Mouse (Mus musculus): ENCODE measurements at regions not wholly inside any gene's neighbourhood (a gene's known extent, or its start where the extent isn't known, plus 50 kb on each side); places are given as distances from the start of the nearest gene placed in this dataset.

DNA sequence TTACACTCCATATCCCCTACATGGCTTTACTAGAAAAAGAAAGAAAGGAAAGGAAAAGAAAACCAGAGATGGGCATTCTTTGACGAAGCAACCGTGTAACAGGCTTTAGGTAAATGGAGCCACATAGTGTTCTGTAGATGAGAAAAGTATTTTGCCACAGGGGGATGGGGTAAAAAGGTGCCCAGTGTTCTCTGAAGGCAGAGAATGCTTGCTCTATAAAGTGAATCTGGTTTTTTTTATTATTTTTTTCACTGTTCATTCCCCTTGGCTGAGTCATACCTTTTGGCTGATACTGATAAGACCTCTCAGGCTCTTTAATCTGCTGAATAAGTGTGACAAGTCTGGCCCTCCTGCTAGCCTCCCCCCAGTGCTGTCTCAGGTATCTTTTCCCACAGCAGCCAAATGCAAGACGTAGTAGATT is 153.3 kb upstream of the Ccdc122 start:
- peaks cover 25% of the 10 kb centered on the region for H3K4me1 ChIP-seq (replicated peaks)
- H3K36me3 ChIP-seq, result no peaks in the 10 kb centered on the region
- H3K9ac ChIP-seq (replicated peaks), result no peak overlapping the region
- H3K4me2 ChIP-seq, result peak overlapping the region; percentile 27
- WGBS, result 25% methylated on average over 3 of the region's 3 CpGs
- ATAC-seq (ENCODE audit: insufficient number of reproducible peaks, insufficient read depth, low FRiP score, low TSS enrichment, low read depth), result no peak
- peak overlapping the region; percentile 64; the same call in 1 of the 2 replicates for H3K27ac ChIP-seq
- no peak overlapping the region for H3K4me3 ChIP-seq (replicated peaks)
- no peaks in the 10 kb centered on the region for H3K27me3 ChIP-seq
- no peaks in the 10 kb centered on the region for H3K9me3 ChIP-seq

DNA sequence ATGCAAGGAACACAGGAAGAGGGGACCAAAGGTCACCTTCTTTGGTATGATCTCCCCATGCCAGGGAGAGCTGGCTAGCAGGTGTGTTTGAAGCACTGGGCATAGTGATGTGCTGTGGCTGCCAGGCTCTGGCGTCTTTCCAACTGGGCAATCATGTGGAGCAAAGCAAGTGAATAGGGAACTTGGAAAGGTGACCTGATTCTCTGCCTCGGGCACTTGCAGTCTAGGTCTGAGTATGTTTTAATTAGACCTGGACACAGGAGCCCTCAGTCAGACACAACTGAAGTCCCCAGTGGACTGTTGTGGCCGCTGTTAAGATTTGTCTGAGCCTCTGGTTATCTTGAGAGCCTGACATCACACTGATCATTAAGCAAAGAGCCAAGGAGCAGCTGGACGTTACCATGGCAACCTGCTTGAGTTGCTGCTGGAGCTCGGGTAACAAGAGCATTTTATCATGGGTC is 153.8 kb upstream of the Ccdc122 start:
- H3K27me3 ChIP-seq, result no peaks in the 10 kb centered on the region
- peak overlapping the region; percentile 64; the same call in 1 of the 2 replicates for H3K27ac ChIP-seq
- no peaks in the 10 kb centered on the region for H3K36me3 ChIP-seq
- H3K4me3 ChIP-seq (replicated peaks), result no peak overlapping the region
- peak overlapping the region; percentile 27 for H3K4me2 ChIP-seq
- peaks cover 21% of the 10 kb centered on the region for H3K4me1 ChIP-seq (replicated peaks)
- WGBS, result 11% methylated on average over 5 of the region's 5 CpGs
- no peaks in the 10 kb centered on the region for H3K9me3 ChIP-seq
- H3K9ac ChIP-seq (replicated peaks), result no peak overlapping the region
- ATAC-seq (ENCODE audit: insufficient number of reproducible peaks, insufficient read depth, low FRiP score, low TSS enrichment, low read depth), result no peak

DNA sequence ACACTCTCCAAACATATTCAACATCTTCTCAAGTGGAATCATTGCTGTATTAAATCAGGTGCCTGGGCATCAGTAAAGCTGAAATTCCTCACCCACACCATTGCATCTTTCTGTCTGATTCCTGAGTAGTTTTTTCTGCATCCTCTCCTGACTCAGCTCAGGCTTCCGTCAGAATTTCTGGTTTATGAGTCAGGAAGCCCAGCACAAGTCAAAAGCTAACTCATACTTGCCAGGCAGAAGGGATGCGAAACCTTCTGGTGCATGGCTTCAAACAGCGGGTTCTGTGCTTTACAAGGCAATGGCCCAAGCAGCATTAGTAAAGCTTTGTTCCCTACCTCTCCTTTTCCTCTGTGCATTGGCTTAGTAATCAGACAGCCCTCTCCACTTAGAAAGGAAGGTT is 155.7 kb upstream of the Ccdc122 start:
- 81% methylated on average over 3 of the region's 3 CpGs for WGBS
- Histone ChIP-seq H3K4me3 (replicated peaks) (no peak overlapping the region), H3K4me2 (no peak overlapping the region), H3K4me1 (replicated peaks) (peaks cover 27% of the 10 kb centered on the region), H3K27ac (no peak overlapping the region), H3K9ac (replicated peaks) (no peak overlapping the region), H3K36me3 (no peaks in the 10 kb centered on the region), H3K27me3 (no peaks in the 10 kb centered on the region), H3K9me3 (no peaks in the 10 kb centered on the region)
- ATAC-seq (ENCODE audit: insufficient number of reproducible peaks, insufficient read depth, low FRiP score, low TSS enrichment, low read depth), result no peak

DNA sequence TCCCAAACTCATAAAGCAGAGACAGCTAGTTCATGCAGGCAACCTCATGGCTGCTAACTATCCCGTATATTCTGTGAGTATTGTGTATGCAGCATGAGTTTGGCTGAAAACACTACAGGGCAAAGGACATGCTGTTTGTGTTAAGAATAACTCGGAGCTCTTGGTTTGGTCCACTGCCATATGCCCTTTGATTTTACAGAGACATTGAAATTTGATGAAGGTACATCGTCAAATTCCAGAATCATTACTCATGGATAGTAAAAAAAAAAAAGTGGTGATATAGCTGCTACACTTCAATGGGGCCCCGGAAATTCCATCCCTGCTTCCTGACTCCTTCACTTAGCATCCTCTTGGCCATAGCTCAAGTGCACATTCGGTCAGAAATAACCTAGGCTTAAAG is 159.3 kb upstream of the Ccdc122 start:
- Histone ChIP-seq H3K4me1 (replicated peaks) (peaks cover 37% of the 10 kb centered on the region), H3K27me3 (no peaks in the 10 kb centered on the region), H3K36me3 (no peaks in the 10 kb centered on the region), H3K9me3 (no peaks in the 10 kb centered on the region), H3K4me2 (no peak overlapping the region), H3K4me3 (replicated peaks) (no peak overlapping the region), H3K9ac (replicated peaks) (no peak overlapping the region), H3K27ac (no peak overlapping the region)
- WGBS, result 68% methylated on average over 5 of the region's 5 CpGs
- no peak for ATAC-seq (ENCODE audit: insufficient number of reproducible peaks, insufficient read depth, low FRiP score, low TSS enrichment, low read depth)

DNA sequence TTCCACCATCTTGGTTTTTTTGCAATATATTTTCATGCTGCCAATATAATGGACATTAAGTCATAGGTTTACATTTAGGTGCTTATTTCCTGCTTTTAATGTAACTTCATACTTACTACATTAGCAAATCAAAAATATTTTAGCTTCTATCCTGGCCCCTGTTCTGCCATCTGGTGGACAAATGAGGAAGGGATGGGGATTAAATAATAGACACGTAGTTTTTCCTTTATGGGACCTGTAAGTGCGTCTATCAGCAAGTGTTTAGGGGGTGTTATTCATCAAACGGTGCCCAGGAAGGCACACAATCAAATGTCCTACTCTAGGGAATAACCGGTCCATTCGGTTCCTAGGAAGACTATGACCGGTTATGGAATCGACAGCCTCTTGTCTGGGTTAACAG is 160.6 kb upstream of the Ccdc122 start:
- H3K36me3 ChIP-seq, result no peaks in the 10 kb centered on the region
- no peaks in the 10 kb centered on the region for H3K9me3 ChIP-seq
- peak overlapping the region; percentile 83 for H3K27ac ChIP-seq
- H3K9ac ChIP-seq (replicated peaks), result no peak overlapping the region
- H3K4me2 ChIP-seq, result no peak overlapping the region
- H3K4me1 ChIP-seq (replicated peaks), result peaks cover 32% of the 10 kb centered on the region
- ATAC-seq (ENCODE audit: insufficient number of reproducible peaks, insufficient read depth, low FRiP score, low TSS enrichment, low read depth), result no peak
- no peaks in the 10 kb centered on the region for H3K27me3 ChIP-seq
- WGBS, result 52% methylated on average over 7 of the region's 7 CpGs
- H3K4me3 ChIP-seq (replicated peaks), result no peak overlapping the region

DNA sequence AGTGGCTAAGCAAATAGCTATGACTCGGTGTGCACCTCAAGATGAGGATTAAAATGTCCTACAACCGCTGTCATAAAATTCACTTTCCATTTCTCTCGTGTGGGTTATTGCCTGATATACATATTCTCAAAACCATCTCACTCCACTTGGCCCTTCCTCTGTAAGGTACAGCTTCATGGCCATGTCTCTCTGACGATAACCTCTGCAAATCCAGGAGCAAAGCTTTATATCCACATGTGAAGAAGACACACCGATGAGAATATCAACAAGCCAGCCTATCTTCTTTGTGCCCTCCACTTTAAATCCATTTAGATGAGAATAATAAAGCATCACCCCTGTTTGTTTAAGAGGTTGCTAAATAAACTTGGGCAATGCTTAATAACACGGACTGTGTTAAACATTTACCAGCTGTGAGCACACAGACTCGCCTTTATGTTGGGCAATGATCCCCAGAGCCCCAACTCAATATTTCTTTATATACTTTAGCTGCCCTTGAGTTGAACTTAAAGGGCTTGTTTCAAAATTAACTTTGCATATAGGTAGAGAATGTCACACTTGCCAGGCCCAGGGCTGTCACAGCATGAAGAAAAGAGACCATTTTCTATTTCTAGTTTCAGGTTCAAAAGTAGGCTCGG is 161.2 kb upstream of the Ccdc122 start:
- Histone ChIP-seq H3K36me3 (no peaks in the 10 kb centered on the region), H3K9ac (replicated peaks) (no peak overlapping the region), H3K27me3 (no peaks in the 10 kb centered on the region), H3K9me3 (no peaks in the 10 kb centered on the region), H3K4me1 (replicated peaks) (peaks cover 32% of the 10 kb centered on the region), H3K27ac (peak overlapping the region; percentile 83), H3K4me2 (no peak overlapping the region), H3K4me3 (replicated peaks) (no peak overlapping the region)
- peak; percentile 73 for ATAC-seq (ENCODE audit: insufficient number of reproducible peaks, insufficient read depth, low FRiP score, low TSS enrichment, low read depth)
- 56% methylated on average over 8 of the region's 8 CpGs for WGBS

DNA sequence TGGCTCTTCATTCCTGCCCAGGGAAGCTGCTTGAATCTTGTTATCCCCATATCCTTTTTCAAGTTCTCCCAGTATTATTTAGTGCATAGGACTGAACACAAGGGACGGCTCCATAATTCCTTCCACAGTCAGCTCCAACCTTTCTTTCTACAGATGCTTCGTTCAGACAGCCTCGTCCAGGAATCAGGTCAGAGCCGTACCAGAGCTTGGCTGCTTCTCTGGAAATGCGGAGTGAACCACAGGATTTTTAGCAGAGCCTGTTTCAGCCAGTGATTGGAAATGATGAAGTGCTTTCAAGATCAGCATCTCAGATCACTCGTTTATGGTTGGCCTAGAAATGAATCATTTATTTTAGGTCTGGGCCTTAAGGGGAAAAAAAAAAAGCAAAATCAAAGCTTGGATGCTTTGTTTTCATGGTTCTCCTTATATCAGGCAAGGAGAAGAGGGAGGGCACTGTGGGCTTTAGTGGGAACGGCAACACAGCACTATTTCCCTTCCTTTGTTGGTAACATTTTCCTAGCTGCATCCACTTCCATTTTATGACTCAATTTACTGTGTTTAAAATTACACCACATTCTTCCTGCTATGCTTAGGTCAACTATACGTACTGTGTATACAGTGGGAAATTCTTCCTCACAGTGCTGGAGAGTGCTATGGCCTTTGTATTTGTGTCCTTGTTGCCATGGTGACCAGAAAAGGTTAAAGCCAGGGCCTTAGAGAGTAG is 161.9 kb upstream of the Ccdc122 start:
- Histone ChIP-seq H3K27me3 (no peaks in the 10 kb centered on the region), H3K4me1 (replicated peaks) (peaks cover 32% of the 10 kb centered on the region), H3K4me2 (no peak overlapping the region), H3K9me3 (no peaks in the 10 kb centered on the region), H3K9ac (replicated peaks) (no peak overlapping the region), H3K4me3 (replicated peaks) (no peak overlapping the region), H3K27ac (peak overlapping the region; percentile 83), H3K36me3 (no peaks in the 10 kb centered on the region)
- peak; percentile 88 for ATAC-seq (ENCODE audit: insufficient number of reproducible peaks, insufficient read depth, low FRiP score, low TSS enrichment, low read depth)
- WGBS, result 27% methylated on average over 8 of the region's 8 CpGs

DNA sequence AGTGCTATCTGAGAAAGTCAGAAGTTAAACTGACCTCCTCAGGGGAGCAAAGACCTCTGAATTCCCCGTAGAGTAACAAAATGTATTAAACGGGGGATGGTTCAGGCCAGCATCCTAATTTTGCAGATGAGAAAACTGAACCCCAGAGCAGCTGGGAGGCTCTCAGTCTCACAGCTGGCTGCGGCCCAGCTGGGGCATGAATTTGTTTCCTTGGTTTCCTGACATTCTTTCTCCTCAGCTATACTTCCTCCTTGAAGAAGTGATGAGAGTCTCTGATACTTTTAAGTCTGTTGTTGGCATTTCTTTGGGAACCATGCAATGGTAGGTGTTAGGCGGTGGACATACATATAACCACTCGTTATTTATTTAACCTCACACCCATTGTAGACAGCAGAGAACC is 162.9 kb upstream of the Ccdc122 start:
- Histone ChIP-seq H3K4me3 (replicated peaks) (no peak overlapping the region), H3K27ac (peak overlapping the region; percentile 83)
- 68% methylated on average over 5 of the region's 5 CpGs for WGBS

DNA sequence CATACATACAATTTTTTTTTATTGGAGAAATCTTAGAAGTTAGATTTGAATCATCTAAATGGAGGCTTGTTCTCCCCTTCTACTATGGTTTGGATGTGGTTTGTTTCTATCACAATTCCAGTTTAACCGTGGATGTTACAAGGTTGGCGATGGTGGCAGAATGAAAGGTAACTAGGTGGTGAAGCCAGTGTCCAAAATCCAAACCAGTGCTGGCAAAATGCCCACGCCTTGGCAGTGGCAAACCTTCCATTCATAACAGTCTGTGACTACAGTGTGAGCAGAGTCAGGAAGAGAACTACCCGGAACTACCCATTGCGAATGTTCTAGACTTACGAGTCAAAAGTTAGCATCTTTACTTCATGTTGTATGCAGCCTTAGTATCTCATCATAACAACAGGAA is 163.6 kb upstream of the Ccdc122 start:
- no peak overlapping the region for H3K4me2 ChIP-seq
- no peak overlapping the region for H3K9ac ChIP-seq (replicated peaks)
- no peak overlapping the region for H3K27ac ChIP-seq
- 0 out of 2 replicates have a peak, but pooled peaks cover 4% of the 10 kb centered on the region for H3K9me3 ChIP-seq
- ATAC-seq (ENCODE audit: insufficient number of reproducible peaks, insufficient read depth, low FRiP score, low TSS enrichment, low read depth), result no peak
- no peaks in the 10 kb centered on the region for H3K36me3 ChIP-seq
- H3K27me3 ChIP-seq, result no peaks in the 10 kb centered on the region
- peaks cover 32% of the 10 kb centered on the region for H3K4me1 ChIP-seq (replicated peaks)
- no peak overlapping the region for H3K4me3 ChIP-seq (replicated peaks)
- WGBS, result 94% methylated on average over 6 of the region's 6 CpGs

More for the DNA sequence above, 162.9 kb upstream of the Ccdc122 start:
- Histone ChIP-seq H3K4me2 (no peak overlapping the region), H3K4me1 (replicated peaks) (peaks cover 32% of the 10 kb centered on the region), H3K27me3 (no peaks in the 10 kb centered on the region), H3K9ac (replicated peaks) (no peak overlapping the region), H3K9me3 (0 out of 2 replicates have a peak, but pooled peaks cover 4% of the 10 kb centered on the region), H3K36me3 (no peaks in the 10 kb centered on the region)
- no peak for ATAC-seq (ENCODE audit: insufficient number of reproducible peaks, insufficient read depth, low FRiP score, low TSS enrichment, low read depth)

DNA sequence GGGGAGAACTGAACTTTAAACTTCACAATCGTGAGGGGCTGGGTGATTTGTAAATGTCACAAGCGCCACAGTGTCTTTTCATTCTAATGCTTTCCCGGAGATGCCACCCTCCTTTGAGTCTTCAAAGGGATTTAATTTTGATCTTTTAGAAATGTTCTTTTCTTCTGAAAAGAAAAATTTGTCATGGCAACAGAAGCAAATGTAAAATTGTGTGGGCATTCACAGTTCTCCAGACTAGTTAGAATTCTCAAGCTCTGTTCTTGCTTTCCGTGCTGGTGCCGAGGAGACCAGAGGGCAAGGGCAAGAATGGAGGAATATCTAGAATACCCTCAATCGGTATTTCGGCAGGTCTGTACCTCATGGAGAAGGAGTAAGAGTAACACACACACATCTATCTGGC is 164.1 kb upstream of the Ccdc122 start:
- Histone ChIP-seq H3K4me2 (no peak overlapping the region), H3K27me3 (no peaks in the 10 kb centered on the region), H3K27ac (no peak overlapping the region), H3K9me3 (0 out of 2 replicates have a peak, but pooled peaks cover 4% of the 10 kb centered on the region), H3K4me1 (replicated peaks) (peaks cover 32% of the 10 kb centered on the region), H3K36me3 (no peaks in the 10 kb centered on the region), H3K9ac (replicated peaks) (no peak overlapping the region), H3K4me3 (replicated peaks) (no peak overlapping the region)
- WGBS, result 94% methylated on average over 7 of the region's 7 CpGs
- no peak for ATAC-seq (ENCODE audit: insufficient number of reproducible peaks, insufficient read depth, low FRiP score, low TSS enrichment, low read depth)

DNA sequence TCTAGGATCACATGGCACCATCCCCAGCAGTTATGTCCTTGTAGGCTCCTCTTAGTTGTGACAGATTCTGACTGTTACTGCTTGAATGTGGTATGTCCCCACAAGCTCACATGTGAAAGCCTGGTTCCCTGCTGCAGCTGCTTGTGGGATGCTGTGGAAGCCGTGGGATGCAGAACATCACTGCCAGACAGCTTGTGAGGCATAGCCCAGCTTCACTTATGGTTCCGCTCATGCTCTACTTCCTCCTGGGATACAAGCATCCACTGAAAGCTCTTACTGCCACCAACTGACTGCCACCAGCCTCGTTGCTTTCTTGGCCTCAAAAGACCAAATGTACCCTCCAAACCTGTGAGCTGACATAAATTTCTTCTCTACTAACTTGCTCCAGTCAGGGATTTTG is 167.7 kb upstream of the Ccdc122 start:
- H3K36me3 ChIP-seq, result no peaks in the 10 kb centered on the region
- H3K4me2 ChIP-seq, result no peak overlapping the region
- no peak for ATAC-seq (ENCODE audit: insufficient number of reproducible peaks, insufficient read depth, low FRiP score, low TSS enrichment, low read depth)
- no peak overlapping the region for H3K27ac ChIP-seq
- peaks cover 11% of the 10 kb centered on the region for H3K4me1 ChIP-seq (replicated peaks)
- 81% methylated on average over 3 of the region's 3 CpGs for WGBS
- 0 out of 2 replicates have a peak, but pooled peaks cover 4% of the 10 kb centered on the region for H3K9me3 ChIP-seq
- H3K4me3 ChIP-seq (replicated peaks), result no peak overlapping the region
- no peaks in the 10 kb centered on the region for H3K27me3 ChIP-seq
- no peak overlapping the region for H3K9ac ChIP-seq (replicated peaks)
